Mouse (Mus musculus): ENCODE measurements around the gene Irak1.

Gene Irak1

GRCm38 (mm10) chrX:74023188-74024049 lies at the start of gene Irak1:
TSS of gene Irak1 (minus strand) at chrX:74023918.
- DNase-seq, result peak; percentile 85

- DNase-seq, result no peak
Measured at GRCm38 (mm10) chrX:74070794-74071193, 47.1 kb upstream of the Irak1 start.

GRCm38 (mm10) chrX:74067891-74068290 lies 44.2 kb upstream of the Irak1 start:
- DNase-seq, result no peak

- no peak for DNase-seq
Measured at GRCm38 (mm10) chrX:74045107-74045506, 21.4 kb upstream of the Irak1 start.

- no peak for DNase-seq
Measured at GRCm38 (mm10) chrX:74037702-74038375, 14.1 kb upstream of the Irak1 start.

- no peak for DNase-seq
Measured at GRCm38 (mm10) chrX:74030000-74030399, 6.3 kb upstream of the Irak1 start.

GRCm38 (mm10) chrX:74022795-74023187 lies 927 bp downstream of the Irak1 start:
- peak; percentile 22 for DNase-seq

- no peak for DNase-seq
Measured at GRCm38 (mm10) chrX:74014597-74014996, 9.1 kb downstream of the Irak1 start.

- no peak for DNase-seq
Measured at GRCm38 (mm10) chrX:74008063-74008462, 15.7 kb downstream of the Irak1 start.

- no peak for DNase-seq
Measured at GRCm38 (mm10) chrX:74006401-74006800, 17.3 kb downstream of the Irak1 start.

- no peak for DNase-seq
Measured at GRCm38 (mm10) chrX:74003644-74004043, 20.1 kb downstream of the Irak1 start.

GRCm38 (mm10) chrX:74001024-74001423 lies 22.7 kb downstream of the Irak1 start:
- DNase-seq, result no peak

GRCm38 (mm10) chrX:73998911-73999869 lies 24.5 kb downstream of the Irak1 start:
- DNase-seq, result peak; percentile 4

- DNase-seq, result no peak
Measured at GRCm38 (mm10) chrX:73977783-73978182, 45.9 kb downstream of the Irak1 start.

GRCm38 (mm10) chrX:73976283-73976682 lies 47.4 kb downstream of the Irak1 start:
- no peak for DNase-seq

GRCm38 (mm10) chrX:73972774-73973173 lies 50.9 kb downstream of the Irak1 start:
- DNase-seq, result no peak

- DNase-seq, result no peak
Measured at GRCm38 (mm10) chrX:73970781-73971180, 52.9 kb downstream of the Irak1 start.

GRCm38 (mm10) chrX:73969729-73970128 lies 54.0 kb downstream of the Irak1 start:
- DNase-seq, result no peak

- DNase-seq, result no peak
Measured at GRCm38 (mm10) chrX:73969167-73969566, 54.6 kb downstream of the Irak1 start.

GRCm38 (mm10) chrX:73967177-73968075 lies 56.3 kb downstream of the Irak1 start:
- DNase-seq, result peak; percentile 85

GRCm38 (mm10) chrX:73966248-73967176 lies 57.2 kb downstream of the Irak1 start, which contains the start of gene Hcfc1:
TSS of gene Hcfc1 (minus strand) at chrX:73966357.
- DNase-seq, result peak; percentile 90

Data from thymus, postnatal 14 days (tissue).